Mouse (Mus musculus) ES-E14 (cell line): ENCODE measurements at regions not wholly inside any gene's neighbourhood (a gene's known extent, or its start where the extent isn't known, plus 50 kb on each side); places are given as distances from the start of the nearest gene placed in this dataset.

Experiments
- CHD2 ChIP-seq: IDR thresholded peaks from 2 replicates; pipeline ENCODE4 v1.6.1; 2014; ENCODE audit warnings: mild to moderate bottlenecking, low read depth, low read length, inconsistent platforms
- HCFC1 ChIP-seq: IDR thresholded peaks from 2 replicates; pipeline ENCODE4 v1.6.1; 2012; ENCODE audit warnings: low read length, inconsistent platforms, borderline replicate concordance; ENCODE audit not compliant: insufficient read depth
- MAFK ChIP-seq: IDR thresholded peaks from 2 replicates; pipeline ENCODE4 v1.6.1; 2014; ENCODE audit warnings: mild to moderate bottlenecking, low read depth, low read length, inconsistent platforms; ENCODE audit not compliant: insufficient read depth
- ZNF384 ChIP-seq: IDR thresholded peaks from 2 replicates; pipeline ENCODE4 v1.6.1; 2012; ENCODE audit warnings: low read depth, low read length, inconsistent platforms

DNA sequence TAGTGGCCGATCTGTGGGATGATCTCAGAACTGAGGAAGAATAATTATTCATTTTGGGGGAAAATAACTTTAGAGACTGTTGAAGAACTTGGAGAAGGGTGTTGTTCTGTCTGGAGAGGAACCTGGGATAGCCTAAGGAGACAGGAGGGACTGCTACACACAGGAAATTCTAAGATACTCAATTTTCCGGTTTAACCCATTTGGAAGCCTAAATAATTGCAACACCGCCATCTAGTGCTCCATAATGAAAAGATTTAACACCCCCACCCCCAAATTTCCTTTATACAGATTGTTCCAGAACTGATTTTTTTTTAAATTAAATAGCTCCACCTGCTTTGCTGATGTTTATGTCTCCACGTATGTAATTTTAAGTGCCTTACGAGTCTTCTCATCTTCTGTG lies 157.2 kb upstream of the Adgra3 start:
- TF ChIP-seq CHD2 (no peak), MAFK (no peak), ZNF384 (no peak), HCFC1 (no peak)
